Mouse (Mus musculus): ENCODE data around the gene Slc22a3. TPM values are rescaled to one million over a fixed set of nuclear protein-coding genes. Genes with fewer than 3 reads are reported as not detected.

The Slc22a3 gene
- total and polyA plus RNA-seq, 2 experiments from 2014 or later, result 2.4 to 3.7 TPM

DNA sequence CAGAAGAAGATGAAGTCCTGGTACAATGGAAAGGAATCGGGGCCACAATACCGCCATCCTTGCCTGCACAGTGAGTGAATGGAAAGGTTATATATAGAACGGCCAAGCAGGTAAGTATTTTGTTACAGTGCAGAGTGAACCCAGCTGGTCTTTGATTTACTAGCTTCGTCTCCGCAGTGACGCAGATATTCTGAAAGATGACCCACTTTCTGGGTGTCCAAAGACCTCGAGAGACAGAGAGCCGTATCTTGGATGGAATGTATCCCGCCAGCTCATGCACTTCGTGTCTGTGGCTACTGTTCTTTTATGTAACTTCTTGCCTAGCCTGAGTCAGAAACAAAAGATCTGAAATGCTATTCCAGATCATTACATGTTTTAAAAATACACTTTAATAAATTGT is 69.7 kb downstream of the Slc22a3 start:
- 83% methylated on average over 10 of the region's 10 CpGs for WGBS
- H3K27ac ChIP-seq (ENCODE audit: low read depth, low read length), result no peak overlapping the region
- no peaks in the 10 kb centered on the region for H3K9me3 ChIP-seq (ENCODE audit: low read length)
- H3K36me3 ChIP-seq (ENCODE audit: insufficient read depth, low read length), result no peaks in the 10 kb centered on the region
- TF ChIP-seq CTCF (IDR thresholded peaks at IDR 0.05), result no peak
- H3K4me1 ChIP-seq (ENCODE audit: insufficient read depth, low read length), result no peaks in the 10 kb centered on the region
- no peaks in the 10 kb centered on the region for H3K27me3 ChIP-seq (ENCODE audit: insufficient read depth, low read length)
- DNase-seq (ENCODE audit: low spot score) (no peak), ATAC-seq (ENCODE audit: low FRiP score) (no peak)
- H3K4me3 ChIP-seq (ENCODE audit: low read depth, low read length), result no peak overlapping the region
- H3K4me2 ChIP-seq (ENCODE audit: low read depth, low read length, poor library complexity, severe bottlenecking), result no peak overlapping the region
- no peak overlapping the region for H3K9ac ChIP-seq (replicated peaks; ENCODE audit: low read length, poor library complexity, severe bottlenecking)

- Histone ChIP-seq H3K27ac (ENCODE audit: low read depth, low read length) (no peak overlapping the region), H3K27me3 (ENCODE audit: insufficient read depth, low read length) (no peaks in the 10 kb centered on the region), H3K4me2 (ENCODE audit: low read depth, low read length, poor library complexity, severe bottlenecking) (no peak overlapping the region), H3K9me3 (ENCODE audit: low read length) (no peaks in the 10 kb centered on the region), H3K36me3 (ENCODE audit: insufficient read depth, low read length) (no peaks in the 10 kb centered on the region), H3K4me1 (ENCODE audit: insufficient read depth, low read length) (no peaks in the 10 kb centered on the region), H3K9ac (replicated peaks; ENCODE audit: low read length, poor library complexity, severe bottlenecking) (no peak overlapping the region), H3K4me3 (ENCODE audit: low read depth, low read length) (no peak overlapping the region)
- ATAC-seq (ENCODE audit: low FRiP score) (no peak; the same call in 1 of the 2 replicates), DNase-seq (ENCODE audit: low spot score) (peak; percentile 41)
- 0 out of 2 replicates have a peak, but pooled peaks have one; percentile 22 for TF ChIP-seq CTCF (IDR thresholded peaks at IDR 0.05)
- 56% methylated on average over 5 of the region's 5 CpGs for WGBS
These were observed 75.8 kb downstream of the Slc22a3 start for GRCm38 (mm10) chr17:12431707-12432106.

- H3K27ac ChIP-seq (ENCODE audit: low read depth, low read length), result no peak overlapping the region
- TF ChIP-seq CTCF (IDR thresholded peaks at IDR 0.05), result no peak
- ATAC-seq (ENCODE audit: low FRiP score) (no peak), DNase-seq (ENCODE audit: low spot score) (peak; percentile 14)
- no peak overlapping the region for H3K4me3 ChIP-seq (ENCODE audit: low read depth, low read length)
- no peaks in the 10 kb centered on the region for H3K27me3 ChIP-seq (ENCODE audit: insufficient read depth, low read length)
- no peaks in the 10 kb centered on the region for H3K36me3 ChIP-seq (ENCODE audit: insufficient read depth, low read length)
- no peak overlapping the region for H3K4me2 ChIP-seq (ENCODE audit: low read depth, low read length, poor library complexity, severe bottlenecking)
- no peaks in the 10 kb centered on the region for H3K9me3 ChIP-seq (ENCODE audit: low read length)
- no peak overlapping the region for H3K9ac ChIP-seq (replicated peaks; ENCODE audit: low read length, poor library complexity, severe bottlenecking)
- no peaks in the 10 kb centered on the region for H3K4me1 ChIP-seq (ENCODE audit: insufficient read depth, low read length)
These were observed 79.1 kb downstream of the Slc22a3 start for GRCm38 (mm10) chr17:12428369-12428768.

DNA sequence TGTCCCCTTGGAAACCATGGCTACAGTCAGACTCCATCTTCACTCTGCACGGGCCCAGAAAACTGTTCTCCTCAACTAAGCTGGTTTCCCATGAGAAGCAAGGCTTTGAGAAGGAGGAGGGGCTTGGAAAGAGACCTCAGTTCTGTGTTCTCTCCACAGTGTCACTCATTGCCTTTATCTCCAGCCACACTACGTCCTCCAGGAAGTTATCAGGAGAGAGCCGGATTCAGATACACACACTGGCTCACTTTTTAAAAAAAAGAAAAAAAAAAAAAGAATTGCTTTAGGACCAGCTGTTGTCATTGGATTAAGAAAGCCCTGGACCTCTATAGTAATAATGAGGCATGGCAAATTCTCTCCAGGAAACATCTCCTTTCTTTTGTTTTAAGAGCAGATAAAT is 80.3 kb downstream of the Slc22a3 start:
- 28% methylated on average over 3 of the region's 3 CpGs for WGBS
- H3K4me2 ChIP-seq (ENCODE audit: low read depth, low read length, poor library complexity, severe bottlenecking), result no peak overlapping the region
- no peak overlapping the region for H3K9ac ChIP-seq (replicated peaks; ENCODE audit: low read length, poor library complexity, severe bottlenecking)
- no peaks in the 10 kb centered on the region for H3K9me3 ChIP-seq (ENCODE audit: low read length)
- no peak overlapping the region for H3K4me3 ChIP-seq (ENCODE audit: low read depth, low read length)
- H3K4me1 ChIP-seq (ENCODE audit: insufficient read depth, low read length), result no peaks in the 10 kb centered on the region
- H3K36me3 ChIP-seq (ENCODE audit: insufficient read depth, low read length), result no peaks in the 10 kb centered on the region
- no peak for DNase-seq (ENCODE audit: low spot score)
- no peaks in the 10 kb centered on the region for H3K27me3 ChIP-seq (ENCODE audit: insufficient read depth, low read length)
- ATAC-seq (ENCODE audit: low FRiP score), result no peak
- no peak overlapping the region for H3K27ac ChIP-seq (ENCODE audit: low read depth, low read length)
- TF ChIP-seq CTCF (IDR thresholded peaks at IDR 0.05), result no peak

DNA sequence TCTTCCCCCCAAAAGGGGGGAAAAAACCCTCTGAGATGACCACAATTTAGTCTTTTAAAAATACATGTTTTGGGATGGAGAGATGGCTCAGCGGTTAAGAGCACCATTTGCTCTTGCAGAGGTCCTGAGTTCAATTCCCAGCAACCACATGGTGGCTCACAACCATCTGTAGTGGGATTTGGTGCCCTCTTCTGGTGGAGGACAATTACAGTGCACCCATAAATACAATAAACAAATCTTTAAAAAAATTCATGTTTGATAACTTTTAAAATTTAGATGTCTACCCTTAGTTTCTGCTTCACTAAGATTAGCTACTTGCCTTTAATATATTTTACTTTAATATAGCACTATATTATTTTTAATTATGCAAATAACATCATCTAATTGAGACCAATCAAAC is 85.4 kb downstream of the Slc22a3 start:
- DNase-seq (ENCODE audit: low spot score) (no peak), ATAC-seq (ENCODE audit: low FRiP score) (no peak)
- H3K4me1 ChIP-seq (ENCODE audit: insufficient read depth, low read length), result no peaks in the 10 kb centered on the region
- WGBS, result 88% methylated on average over 1 of the region's 1 CpGs
- H3K27ac ChIP-seq (ENCODE audit: low read depth, low read length), result no peak overlapping the region
- H3K27me3 ChIP-seq (ENCODE audit: insufficient read depth, low read length), result no peaks in the 10 kb centered on the region
- no peak overlapping the region for H3K4me2 ChIP-seq (ENCODE audit: low read depth, low read length, poor library complexity, severe bottlenecking)
- no peak overlapping the region for H3K9ac ChIP-seq (replicated peaks; ENCODE audit: low read length, poor library complexity, severe bottlenecking)
- no peak overlapping the region for H3K4me3 ChIP-seq (ENCODE audit: low read depth, low read length)
- no peaks in the 10 kb centered on the region for H3K36me3 ChIP-seq (ENCODE audit: insufficient read depth, low read length)
- TF ChIP-seq CTCF (IDR thresholded peaks at IDR 0.05), result peak; percentile 32
- H3K9me3 ChIP-seq (ENCODE audit: low read length), result no peaks in the 10 kb centered on the region

DNA sequence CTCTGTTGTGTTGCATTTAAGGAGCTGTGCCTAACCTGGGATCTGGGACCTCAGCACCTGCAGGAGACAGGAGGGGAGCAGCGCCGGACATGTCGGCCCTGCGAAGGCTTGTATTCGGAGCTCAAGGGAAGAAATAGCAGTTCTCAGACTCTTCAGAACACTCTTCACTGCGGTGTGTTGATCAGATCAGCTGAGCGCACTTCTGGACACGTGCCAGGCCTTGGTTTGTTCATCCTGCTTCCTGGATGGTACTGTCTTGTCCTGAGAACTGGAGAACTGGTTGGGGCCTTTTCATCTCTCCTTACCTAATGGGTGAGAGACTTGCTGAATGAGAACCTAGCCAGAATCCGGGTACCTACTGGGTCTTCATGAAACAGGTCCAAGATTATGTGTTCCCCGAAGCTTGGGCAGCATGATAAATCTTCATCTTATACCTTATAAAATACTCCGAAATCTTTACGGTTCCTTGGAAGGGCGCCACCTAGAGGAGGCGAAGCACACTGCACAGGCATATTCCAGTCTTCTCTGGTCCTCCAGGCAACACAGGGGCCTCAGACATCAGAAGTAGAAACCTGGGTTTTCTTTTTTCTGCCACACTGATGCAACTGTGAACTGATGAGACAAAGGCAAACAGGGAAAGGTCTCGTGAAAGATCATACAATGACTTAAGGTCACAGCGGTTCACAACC is 86.5 kb downstream of the Slc22a3 start:
- 68% methylated on average over 16 of the region's 16 CpGs for WGBS
- DNase-seq (ENCODE audit: low spot score) (no peak), ATAC-seq (ENCODE audit: low FRiP score) (no peak)
- H3K9me3 ChIP-seq (ENCODE audit: low read length), result no peaks in the 10 kb centered on the region
- no peaks in the 10 kb centered on the region for H3K36me3 ChIP-seq (ENCODE audit: insufficient read depth, low read length)
- no peaks in the 10 kb centered on the region for H3K4me1 ChIP-seq (ENCODE audit: insufficient read depth, low read length)
- peak; percentile 65 for TF ChIP-seq CTCF (IDR thresholded peaks at IDR 0.05)
- no peak overlapping the region for H3K4me3 ChIP-seq (ENCODE audit: low read depth, low read length)
- H3K27me3 ChIP-seq (ENCODE audit: insufficient read depth, low read length), result no peaks in the 10 kb centered on the region
- no peak overlapping the region for H3K27ac ChIP-seq (ENCODE audit: low read depth, low read length)
- H3K9ac ChIP-seq (replicated peaks; ENCODE audit: low read length, poor library complexity, severe bottlenecking), result no peak overlapping the region
- no peak overlapping the region for H3K4me2 ChIP-seq (ENCODE audit: low read depth, low read length, poor library complexity, severe bottlenecking)
